Mouse (Mus musculus) cerebellum, adult 11 months (tissue): ENCODE data around the gene Coq4.

Experiments
- DNase-seq: peaks from one replicate; pipeline ENCODE4 v3.0.0; 2022

The Coq4 gene

GRCm38 (mm10) chr2:29802075-29802826 is 15.0 kb downstream of the Coq4 start, which contains the start of gene Slc27a4:
Gene Slc27a4 (plus strand): TSS chr2:29802634.
- peak; percentile 93 for DNase-seq

DNA sequence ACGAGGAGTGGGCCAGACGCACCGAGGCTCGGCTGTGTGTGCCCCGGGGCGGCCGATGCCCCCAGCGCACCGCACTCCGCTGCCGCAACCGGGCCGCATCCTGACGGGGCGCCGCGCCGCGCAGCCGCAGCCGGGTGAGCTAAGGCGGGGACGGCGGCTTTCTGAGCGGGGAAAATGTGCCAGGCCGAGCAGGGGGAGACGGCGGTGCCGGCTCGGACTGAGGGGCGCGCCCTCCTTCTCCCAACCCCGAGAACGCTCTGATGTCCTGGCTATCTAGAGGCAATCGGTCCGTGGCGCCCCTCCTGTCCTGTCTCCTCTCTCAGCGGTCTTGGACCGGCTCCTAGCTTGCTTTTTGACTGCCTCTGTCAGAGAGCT is 15.5 kb downstream of the Coq4 start:
- no peak for DNase-seq

GRCm38 (mm10) chr2:29803400-29803831 is 16.1 kb downstream of the Coq4 start:
- DNase-seq = no peak

GRCm38 (mm10) chr2:29815678-29816371 is 28.5 kb downstream of the Coq4 start:
- no peak for DNase-seq

GRCm38 (mm10) chr2:29817426-29818232 is 30.3 kb downstream of the Coq4 start:
- peak; percentile 83 for DNase-seq

- DNase-seq = no peak
Measured at GRCm38 (mm10) chr2:29819363-29819762, 32.1 kb downstream of the Coq4 start.

DNA sequence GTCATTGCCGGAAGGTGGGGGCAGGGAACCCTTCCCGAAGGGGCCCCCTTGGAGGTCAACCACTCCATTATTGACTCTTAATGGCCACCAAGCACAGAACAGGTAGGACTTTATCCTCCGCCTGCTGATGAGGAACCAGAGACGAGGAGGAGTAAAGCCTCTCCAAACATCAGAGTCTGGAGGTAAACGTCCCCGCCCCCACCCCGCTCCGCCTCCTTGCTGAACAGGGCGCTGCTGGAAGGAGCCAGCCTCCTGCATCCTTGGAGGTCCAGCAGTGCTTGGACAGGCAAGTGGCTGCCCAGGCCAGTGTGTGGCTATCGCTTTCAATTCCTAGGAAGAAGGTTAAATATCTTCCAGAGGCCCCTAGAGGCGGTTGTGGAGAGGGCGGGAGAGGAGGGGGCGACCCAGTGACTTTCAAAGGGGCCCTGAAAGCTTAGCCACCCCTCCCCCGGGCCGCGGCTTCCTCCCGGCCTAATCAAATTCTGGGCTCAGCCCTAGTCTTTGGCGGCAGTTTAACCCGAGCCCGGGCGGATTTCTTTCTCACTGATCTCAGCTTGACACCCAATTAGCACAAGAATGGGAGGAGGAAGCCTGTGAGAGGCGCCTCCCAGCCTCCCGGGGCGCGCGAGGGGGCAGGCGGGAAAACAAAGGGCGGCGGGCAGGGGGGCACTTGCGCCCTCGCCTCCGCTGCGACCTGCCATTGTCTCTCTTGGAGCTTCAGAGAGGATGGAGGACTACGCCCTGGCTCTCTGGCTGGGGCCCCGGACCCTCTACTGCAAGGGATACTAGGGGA is 32.9 kb downstream of the Coq4 start, which contains the start of gene Urm1:
Gene Urm1 (plus strand): TSS at position 51 of the 793 bp plus-strand sequence.
- peak; percentile 51 for DNase-seq

GRCm38 (mm10) chr2:29826318-29826925 is 39.1 kb downstream of the Coq4 start:
- DNase-seq = no peak

DNA sequence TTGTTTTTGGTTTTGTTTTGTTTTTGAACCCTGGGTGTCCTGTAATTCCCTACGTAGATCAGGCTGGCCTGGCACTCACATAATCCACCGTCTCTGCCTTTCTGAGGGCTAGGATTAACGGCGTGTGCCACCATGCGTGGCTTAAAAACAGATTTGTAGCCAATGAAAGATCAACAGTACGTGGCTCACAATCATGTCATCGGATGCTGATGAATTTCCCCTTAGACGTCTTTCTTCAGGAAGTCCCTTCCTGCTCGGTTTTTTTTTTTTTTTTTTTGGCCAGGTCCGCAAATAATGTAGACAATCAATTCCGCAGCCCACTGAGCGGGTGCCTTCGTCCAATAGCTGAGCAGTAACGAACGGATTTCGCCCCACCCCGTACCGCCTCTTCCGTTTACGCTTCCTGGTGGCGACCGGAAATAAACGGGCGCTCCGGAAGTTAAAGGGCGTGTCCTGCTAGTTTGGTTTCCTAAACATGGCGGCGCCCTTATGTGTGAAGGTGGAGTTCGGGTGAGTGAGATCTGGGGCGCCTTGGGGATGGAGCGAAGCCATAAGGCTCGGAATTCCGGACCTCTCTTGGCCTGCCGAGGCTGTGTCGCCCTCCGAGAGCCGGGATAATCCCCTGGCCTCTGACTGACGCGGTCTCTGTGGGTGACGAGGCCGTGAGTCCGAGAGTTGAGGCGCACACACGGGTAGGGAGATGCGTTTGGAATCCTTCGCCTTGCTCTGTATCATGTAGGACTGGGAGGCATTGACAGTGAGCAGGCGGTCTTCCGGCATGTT is 39.8 kb downstream of the Coq4 start:
- DNase-seq = peak; percentile 92

GRCm38 (mm10) chr2:29827709-29828024 is 40.4 kb downstream of the Coq4 start:
- DNase-seq = no peak

DNA sequence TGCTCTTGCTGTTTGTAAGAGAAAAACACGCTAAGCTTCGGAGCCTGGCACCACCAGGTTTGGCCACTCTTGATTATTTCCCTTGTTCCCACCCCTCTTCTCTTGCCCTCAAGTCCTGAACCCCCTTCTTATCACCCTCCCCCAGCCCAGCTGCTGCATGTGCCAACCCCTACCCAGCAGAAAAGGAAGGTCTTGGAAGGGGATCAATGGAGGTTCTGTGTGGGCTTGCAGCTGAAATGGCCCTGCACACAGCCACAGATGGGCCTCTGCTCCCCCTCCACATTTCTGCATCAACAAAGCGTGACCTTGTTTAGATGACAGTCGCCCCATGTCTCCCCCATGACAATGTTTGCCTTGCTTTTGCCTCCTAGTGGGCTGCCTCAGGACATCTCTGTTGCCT is 43.8 kb downstream of the Coq4 start:
- no peak for DNase-seq

- no peak for DNase-seq
Measured at GRCm38 (mm10) chr2:29833796-29834195, 46.5 kb downstream of the Coq4 start.

GRCm38 (mm10) chr2:29835391-29835899 is 48.2 kb downstream of the Coq4 start:
- no peak for DNase-seq

DNA sequence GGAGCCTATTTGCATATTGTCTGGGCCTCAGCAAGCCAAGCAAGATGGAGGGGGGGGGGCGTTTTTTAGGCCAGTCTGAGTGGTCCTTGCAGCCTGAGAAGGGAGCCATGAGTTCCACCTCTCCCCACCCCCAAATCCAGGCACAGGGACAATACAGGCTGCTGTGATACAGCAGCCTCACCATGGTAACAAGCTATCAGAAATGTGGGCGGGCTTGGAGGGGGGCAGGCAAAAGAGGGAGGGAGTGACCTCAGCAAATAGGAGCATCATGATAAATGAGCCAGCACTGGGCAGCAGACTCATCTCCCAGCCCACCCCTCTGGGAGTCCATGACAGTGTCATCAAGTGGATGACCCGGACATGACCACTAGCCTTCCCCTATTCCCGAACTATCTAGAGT is 52.2 kb downstream of the Coq4 start:
- DNase-seq = no peak

DNA sequence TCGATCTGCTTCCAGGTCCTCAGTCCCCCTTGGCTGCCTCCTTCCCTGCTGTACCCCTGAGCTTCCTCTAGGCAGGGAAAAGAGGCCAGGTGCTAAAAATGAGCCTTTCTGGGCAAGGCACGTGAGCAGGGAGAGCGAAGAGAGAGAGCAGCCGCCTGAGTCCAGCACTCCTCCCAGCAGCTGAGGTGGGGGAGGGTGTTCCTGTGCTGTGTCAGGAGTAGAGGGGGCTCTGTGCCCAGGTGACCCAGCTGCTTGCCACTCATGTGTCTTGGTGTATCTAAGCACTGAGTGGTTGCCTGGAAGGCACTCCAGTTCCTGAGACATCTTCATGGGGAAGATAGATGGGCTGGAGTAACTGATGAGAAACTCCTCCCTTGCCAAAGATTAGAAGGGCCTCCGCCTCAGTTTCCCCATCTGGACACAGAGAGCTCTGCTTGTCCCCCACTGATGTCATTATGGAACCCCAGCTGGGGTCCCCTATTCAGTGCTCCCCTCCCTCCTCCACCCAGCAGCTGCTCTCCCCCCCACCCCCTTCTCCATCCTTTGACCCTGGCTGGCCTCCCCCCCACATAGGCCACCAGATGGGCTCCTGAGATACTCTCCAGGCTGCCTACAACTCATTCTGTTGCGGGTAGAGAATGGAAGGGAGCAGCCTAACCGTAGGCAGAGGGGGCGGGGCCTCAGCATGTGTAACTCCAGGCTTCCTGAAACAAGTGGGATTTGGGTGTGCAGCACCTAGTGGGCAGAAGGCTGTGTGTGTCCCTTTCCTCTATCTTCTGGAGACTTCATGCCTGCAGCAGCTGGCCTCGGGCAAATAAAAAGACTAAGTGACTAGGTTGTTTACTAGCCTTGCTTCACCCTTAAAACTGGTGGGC is 56.2 kb downstream of the Coq4 start:
- DNase-seq = no peak

DNA sequence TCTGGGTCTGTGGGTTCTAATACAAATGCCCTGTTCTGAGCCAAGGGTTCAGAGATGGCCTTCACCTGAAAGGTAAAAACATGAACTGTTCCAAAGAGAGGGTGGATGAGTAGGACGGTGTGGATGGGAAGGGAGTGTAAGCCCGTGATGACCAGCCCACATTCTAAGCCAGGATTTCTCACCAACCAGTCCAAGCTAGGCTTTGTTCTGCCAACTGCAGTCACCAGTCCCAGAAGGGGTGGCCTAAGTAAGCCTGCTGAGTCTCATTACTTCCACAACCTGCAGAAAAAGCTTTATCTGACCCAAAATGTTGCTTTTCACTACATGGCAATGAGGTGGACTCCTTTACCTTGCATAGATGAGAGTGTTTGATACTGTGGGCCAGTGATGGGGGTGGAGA is 56.8 kb downstream of the Coq4 start:
- no peak for DNase-seq

- DNase-seq = no peak
Measured at GRCm38 (mm10) chr2:29844661-29845060, 57.4 kb downstream of the Coq4 start.

- DNase-seq = no peak
Measured at GRCm38 (mm10) chr2:29845636-29846035, 58.3 kb downstream of the Coq4 start.

GRCm38 (mm10) chr2:29846061-29846853 is 59.0 kb downstream of the Coq4 start:
- DNase-seq = no peak
